Mouse (Mus musculus): ENCODE measurements around the gene Nek3.

DNA sequence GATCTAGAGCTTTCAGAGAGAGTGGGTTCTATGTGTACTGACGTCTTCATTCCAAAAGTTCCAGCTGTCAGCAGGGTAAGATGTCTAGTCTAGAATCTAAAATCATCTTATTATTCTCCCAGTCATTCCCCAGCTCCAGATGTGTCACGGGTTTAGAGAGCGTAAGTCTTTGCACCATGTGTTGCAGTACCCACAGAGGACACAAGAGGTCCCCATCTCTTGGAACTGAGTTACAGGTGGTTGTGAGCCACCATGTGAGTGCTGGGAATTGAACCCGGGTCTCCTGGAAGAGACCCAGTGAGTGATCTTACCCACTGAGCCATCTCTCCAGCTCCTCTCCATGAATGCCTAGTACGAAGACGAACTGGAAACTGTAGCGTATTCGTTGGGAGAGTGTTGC is 33.2 kb upstream of the Nek3 start:
- TF ChIP-seq CTCF (conservative IDR thresholded peaks at IDR 0.05; ENCODE audit: low read length), result peak; percentile 76
- TF ChIP-seq POU5F1 (IDR thresholded peaks at IDR 0.05; ENCODE audit: borderline replicate concordance, low read length), result no peak
- no peak for TF ChIP-seq NANOG (IDR thresholded peaks at IDR 0.05; ENCODE audit: borderline replicate concordance, low read length)

All from E14TG2a.4 (cell line).